Mouse (Mus musculus) neural tube, embryonic 13.5 days (tissue): ENCODE results near the gene Gm10696. TPM values are rescaled to one million over a fixed set of nuclear protein-coding genes. Genes with fewer than 3 reads are reported as not detected.
"Not testable (repeated sequence)": the region's sequence is repeated elsewhere in the genome, so short reads cannot be mapped to it uniquely, and the experiment has no call there.

Experiments used
- ATAC-seq: fragments of 200-750 bp; cut with Nextera tagmentation; 2 replicates; pipeline ENCODE4 v1.8.0; 2017; ENCODE audit warnings: low read depth, mild to moderate bottlenecking, moderate TSS enrichment, moderate library complexity
- H3K27ac ChIP-seq: fragments of 300-500 bp; sonication (generic); replicated peaks from 2 replicates; pipeline ENCODE4 v1.5.1; 2015; ENCODE audit warnings: moderate library complexity, mild to moderate bottlenecking, inconsistent platforms
- H3K27me3 ChIP-seq: fragments of 300-500 bp; sonication (generic); 2 replicates; pipeline ENCODE4 v1.6.1; 2015; ENCODE audit warnings: mild to moderate bottlenecking, inconsistent platforms
- H3K36me3 ChIP-seq: fragments of 300-500 bp; sonication (generic); 2 replicates; pipeline ENCODE4 v1.6.1; 2015; ENCODE audit warnings: mild to moderate bottlenecking, inconsistent platforms
- H3K4me1 ChIP-seq: fragments of 300-500 bp; sonication (generic); replicated peaks from 2 replicates; pipeline ENCODE4 v1.6.1; 2015; ENCODE audit warnings: inconsistent platforms
- H3K4me2 ChIP-seq: fragments of 300-500 bp; sonication (generic); 2 replicates; pipeline ENCODE4 v1.6.1; 2015; ENCODE audit warnings: inconsistent platforms, mild to moderate bottlenecking, moderate library complexity
- H3K4me3 ChIP-seq: fragments of 300-500 bp; sonication (generic); 2 replicates; pipeline ENCODE4 v1.5.1; 2015; ENCODE audit warnings: mild to moderate bottlenecking, inconsistent platforms
- H3K9ac ChIP-seq: fragments of 300-500 bp; sonication (generic); 2 replicates; pipeline ENCODE4 v1.6.1; 2015; ENCODE audit warnings: moderate library complexity, mild to moderate bottlenecking, inconsistent platforms
- H3K9me3 ChIP-seq: fragments of 300-500 bp; sonication (generic); 2 replicates; pipeline ENCODE4 v1.6.1; 2016; ENCODE audit warnings: inconsistent platforms
- WGBS: fragments of 180-500 bp; shearing (Covaris S2); methylation state at CpG from one replicate; pipeline ENCODE4 v1.1.7; 2015; 5-methylcytosine and 5-hydroxymethylcytosine counted together
- polyA plus RNA-seq: library from polyadenylated mRNA; unstranded; fragments of >200 nt; fragmentation: Nextera tagmentation; extraction: Ambion mirVana; gene quantifications from 2 replicates; pipeline ENCODE4 v1.2.1, GENCODE M21; 2015

Gene Gm10696
- polyA plus RNA-seq: not detected in 2 replicates

GRCm38 (mm10) chr3:94178093-94178492 lies at the start of gene Gm10696:
Gene Gm10696 (minus strand): TSS chr3:94178193.
- H3K27ac ChIP-seq, H3K4me3 ChIP-seq, H3K9me3 ChIP-seq, H3K36me3 ChIP-seq, ATAC-seq, H3K4me2 ChIP-seq, H3K4me1 ChIP-seq, H3K27me3 ChIP-seq, H3K9ac ChIP-seq: not testable (repeated sequence)
- 94% methylated on average over 1 of the region's 1 CpGs for WGBS

- not testable (repeated sequence) for H3K9me3 ChIP-seq, H3K4me1 ChIP-seq, H3K36me3 ChIP-seq, H3K4me3 ChIP-seq, H3K27me3 ChIP-seq, ATAC-seq, H3K9ac ChIP-seq, H3K27ac ChIP-seq, H3K4me2 ChIP-seq
- WGBS: 80% methylated on average over 3 of the region's 4 CpGs
Observed at GRCm38 (mm10) chr3:94196414-94196813, 18.4 kb upstream of the Gm10696 start, which contains the start of gene Gm5286. Gene Gm5286 (plus strand): TSS chr3:94196714.

DNA sequence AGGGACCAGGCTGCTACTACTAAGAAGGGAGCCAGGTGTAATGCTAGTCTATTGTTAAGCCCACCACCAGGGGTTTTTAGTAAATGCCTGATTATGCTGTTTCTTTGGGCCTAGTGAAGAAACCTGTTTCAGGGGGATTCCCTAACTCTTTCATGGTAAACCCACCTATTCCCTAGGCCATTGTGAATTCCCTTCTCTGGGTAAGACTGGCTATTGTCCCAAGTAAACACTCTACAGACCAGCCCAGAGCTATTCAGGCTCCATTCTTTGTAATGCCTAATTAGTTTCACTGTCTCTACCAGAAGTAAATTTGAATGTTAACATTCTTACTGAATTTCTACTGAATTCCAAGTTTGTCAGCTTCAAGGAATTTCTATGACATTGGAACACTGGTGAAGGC lies 10.6 kb downstream of the Gm10696 start:
- H3K27ac ChIP-seq, H3K4me2 ChIP-seq, H3K4me3 ChIP-seq, H3K9me3 ChIP-seq, H3K36me3 ChIP-seq, H3K4me1 ChIP-seq, H3K27me3 ChIP-seq, H3K9ac ChIP-seq, ATAC-seq: not testable (repeated sequence)

Other genes starting within 250 kb of the Gm10696 start
- gene Gm9117, start 234.7 kb downstream of the Gm10696 start, polyA plus RNA-seq: not detected in 2 replicates
- gene Tdpoz5, start 216.9 kb downstream of the Gm10696 start, polyA plus RNA-seq: not detected in 2 replicates
- gene Gm9125, start 123.3 kb downstream of the Gm10696 start, polyA plus RNA-seq: not detected in 2 replicates
- gene Gm10697, start 105.5 kb downstream of the Gm10696 start, polyA plus RNA-seq: not detected in 2 replicates
- gene Gm5286, start 18.5 kb upstream of the Gm10696 start, polyA plus RNA-seq: not detected in 2 replicates
- gene Gm4778, start 85.8 kb upstream of the Gm10696 start, polyA plus RNA-seq: not detected in 2 replicates
- 39.0 and 49.2 TPM in 2 replicates for gene Them4, start 131.9 kb upstream of the Gm10696 start, polyA plus RNA-seq
- gene Them5, start 163.9 kb upstream of the Gm10696 start, polyA plus RNA-seq: 0.30 TPM in 1 of 2 replicates, not detected in the other
- gene C2cd4d, start 184.2 kb upstream of the Gm10696 start, polyA plus RNA-seq: 2.2 TPM in 2 replicates
- 0.33 and 0.36 TPM in 2 replicates for gene Rorc, start 194.6 kb upstream of the Gm10696 start, polyA plus RNA-seq
- 0.70 and 1.0 TPM in 2 replicates for gene Lingo4, start 220.3 kb upstream of the Gm10696 start, polyA plus RNA-seq
- 51.0 and 51.9 TPM in 2 replicates for gene Tdrkh, start 235.1 kb upstream of the Gm10696 start, polyA plus RNA-seq